Mouse (Mus musculus) CH12.LX (cell line): ENCODE measurements around the gene Slc9a8. TPM values are rescaled to one million over a fixed set of nuclear protein-coding genes. Genes with fewer than 3 reads are reported as not detected.

Experiments used
- DNase-seq: peaks from one replicate; pipeline ENCODE4 v3.0.0-alpha.2; 2013; ENCODE audit errors: extremely low read depth
- H3K27ac ChIP-seq: 2 replicates; pipeline ENCODE4 v1.5.1; 2012; ENCODE audit warnings: low read depth, mild to moderate bottlenecking, control low read depth, moderate library complexity; ENCODE audit not compliant: insufficient read depth
- H3K27me3 ChIP-seq: replicated peaks from 2 replicates; pipeline ENCODE3; 2012; ENCODE audit warnings: inconsistent platforms
- H3K36me3 ChIP-seq, 2 experiments: replicated peaks in 1 of 2; 2 replicates each; pipeline versions ENCODE3 to v1.6.1; 2012; ENCODE audit warnings: inconsistent platforms in 1 of 2, low read length in 1 of 2, mild to moderate bottlenecking in 1 of 2, mixed read lengths in 1 of 2, moderate library complexity in 1 of 2; ENCODE audit not compliant: control insufficient read depth in 1 of 2, insufficient read depth in 1 of 2
- H3K4me1 ChIP-seq, 2 experiments: 2 replicates each; pipeline ENCODE4 v1.6.1; 2012; ENCODE audit warnings: inconsistent platforms in 1 of 2, moderate library complexity in 1 of 2; ENCODE audit not compliant: insufficient read depth in 2 of 2, control insufficient read depth in 1 of 2
- H3K4me2 ChIP-seq: 2 replicates; pipeline ENCODE4 v1.6.1; 2012; ENCODE audit warnings: low read depth, mild to moderate bottlenecking, control low read depth; ENCODE audit not compliant: poor library complexity, insufficient read depth, severe bottlenecking
- H3K4me3 ChIP-seq, 3 experiments: fragments of 150-350 bp in 1 of 3; sonication (generic) in 1 of 3; replicated peaks in 1 of 3; 2 replicates each; pipeline versions ENCODE3 to v1.5.1; 2011 to 2012; ENCODE audit warnings: low read depth in 2 of 3, low read length in 2 of 3, mild to moderate bottlenecking in 2 of 3, moderate library complexity in 2 of 3, control low read depth in 1 of 3, improper control_type of control experiment in 1 of 3, inconsistent platforms in 1 of 3, mixed read lengths in 1 of 3; ENCODE audit not compliant: poor library complexity in 1 of 3
- H3K79me2 ChIP-seq: replicated peaks from 2 replicates; pipeline ENCODE4 v1.6.1; 2012; ENCODE audit warnings: mild to moderate bottlenecking, moderate library complexity; ENCODE audit not compliant: control insufficient read depth, poor library complexity, insufficient read depth, severe bottlenecking; ENCODE audit errors: extremely low read depth
- H3K9ac ChIP-seq: 2 replicates; pipeline ENCODE4 v1.6.1; 2012; ENCODE audit warnings: low read depth, mild to moderate bottlenecking, control low read depth, moderate library complexity; ENCODE audit not compliant: insufficient read depth
- H3K9me3 ChIP-seq: replicated peaks from 2 replicates; pipeline ENCODE3; 2012; ENCODE audit warnings: low read length, inconsistent platforms, mixed read lengths
- CHD1 ChIP-seq: IDR thresholded peaks from 2 replicates; pipeline ENCODE4 v1.6.1; 2012; ENCODE audit warnings: low read depth, low read length, improper control_type of control experiment, inconsistent platforms
- CHD2 ChIP-seq: IDR thresholded peaks from 2 replicates; pipeline ENCODE4 v1.6.1; 2011; ENCODE audit warnings: low read length, improper control_type of control experiment
- CTCF ChIP-seq, 2 experiments: IDR thresholded peaks in 1 of 2; conservative IDR thresholded peaks in 1 of 2; 2 replicates each; pipeline ENCODE4 v1.5.1; 2011 to 2012; ENCODE audit warnings: low read depth in 2 of 2, low read length in 2 of 2, improper control_type of control experiment in 1 of 2, inconsistent platforms in 1 of 2, mild to moderate bottlenecking in 1 of 2, moderate library complexity in 1 of 2
- E2F4 ChIP-seq: IDR thresholded peaks from 2 replicates; pipeline ENCODE4 v1.6.1; 2011; ENCODE audit warnings: low read depth, low read length, improper control_type of control experiment; ENCODE audit not compliant: insufficient replicate concordance
- GABPA ChIP-seq: IDR thresholded peaks from 2 replicates; pipeline ENCODE4 v1.6.1; 2012; ENCODE audit warnings: low read depth, low read length, improper control_type of control experiment, inconsistent platforms; ENCODE audit not compliant: insufficient replicate concordance
- KAT2A ChIP-seq: IDR thresholded peaks from 2 replicates; pipeline ENCODE4 v1.6.1; 2012; ENCODE audit warnings: low read length, improper control_type of control experiment, inconsistent platforms; ENCODE audit not compliant: insufficient replicate concordance
- MEF2A ChIP-seq: IDR thresholded peaks from 2 replicates; pipeline ENCODE4 v1.6.1; 2014; ENCODE audit warnings: low read depth, mild to moderate bottlenecking, inconsistent platforms, low read length, improper control_type of control experiment, borderline replicate concordance
- MXI1 ChIP-seq: IDR thresholded peaks from 2 replicates; pipeline ENCODE4 v1.6.1; 2011; ENCODE audit warnings: mild to moderate bottlenecking, low read depth, low read length, improper control_type of control experiment
- NRF1 ChIP-seq: IDR thresholded peaks from 2 replicates; pipeline ENCODE4 v1.6.1; 2014; ENCODE audit warnings: low read depth, mild to moderate bottlenecking, inconsistent platforms, low read length, improper control_type of control experiment, moderate library complexity
- RAD21 ChIP-seq: IDR thresholded peaks from 2 replicates; pipeline ENCODE4 v1.6.1; 2011; ENCODE audit warnings: low read depth, mild to moderate bottlenecking, low read length, improper control_type of control experiment, moderate library complexity
- SMC3 ChIP-seq: IDR thresholded peaks from 2 replicates; pipeline ENCODE4 v1.6.1; 2011; ENCODE audit warnings: low read depth, low read length, improper control_type of control experiment
- TBP ChIP-seq: conservative IDR thresholded peaks from 2 replicates; pipeline ENCODE4 v1.6.1; 2011; ENCODE audit warnings: low read depth, low read length, improper control_type of control experiment
- TCF12 ChIP-seq: IDR thresholded peaks from 2 replicates; pipeline ENCODE4 v1.6.1; 2014; ENCODE audit warnings: low read depth, mild to moderate bottlenecking, inconsistent platforms, low read length, improper control_type of control experiment
- ZC3H11A ChIP-seq: IDR thresholded peaks from 2 replicates; pipeline ENCODE4 v1.6.1; 2012; ENCODE audit warnings: low read depth, mild to moderate bottlenecking, inconsistent platforms, low read length, improper control_type of control experiment
- ZMIZ1 ChIP-seq: IDR thresholded peaks from 2 replicates; pipeline ENCODE4 v1.6.1; 2012; ENCODE audit warnings: low read depth, mild to moderate bottlenecking, inconsistent platforms, low read length, improper control_type of control experiment
- dilution Hi-C: fragments of 300-500 bp; cut with MboI; formaldehyde crosslinking; loops from 2 replicates; pipeline ENCODE4 v1.14.3; 2020; ENCODE audit warnings: low sequenced_read_pairs; ENCODE audit not compliant: extremely low pct_unique_long_range_greater_than_20kb, extremely low pct_ligation_motif_present
- in situ Hi-C: fragments of 300-500 bp; cut with MboI; formaldehyde crosslinking; loops from 3 replicates; pipeline ENCODE4 v1.14.3; 2019; ENCODE audit warnings: low sequenced_read_pairs, low pct_ligation_motif_present, low pct_unique_long_range_greater_than_20kb, mixed read lengths
- polyA plus RNA-seq: library from polyadenylated mRNA; unstranded; fragments of >175 nt; gene quantifications from 2 replicates; pipeline ENCODE4 v1.2.1, GENCODE M21; 2012; ENCODE audit warnings: low read depth; ENCODE audit not compliant: insufficient read length
- total RNA-seq, 2 experiments: library from RNA; depleted of rRNA; stranded (reverse); fragments of 300-350 nt in 1 of 2; fragments of >200 nt in 1 of 2; gene quantifications; 2 replicates each; pipeline ENCODE4 v1.2.3; 2012 to 2014

Slc9a8 gene
- total and polyA plus RNA-seq, 3 experiments = 14.5 to 26.0 (median 25.0) TPM

- DNase-seq = no peak
- in situ Hi-C loops = no loop called here
- no peak overlapping the region for H3K4me2 ChIP-seq
- no peak overlapping the region for H3K4me3 ChIP-seq
- no peak overlapping the region for H3K27ac ChIP-seq
- dilution Hi-C loops = no loop called here
- 0 out of 2 replicates have a peak, but pooled peaks cover 4% of the 10 kb centered on the region for H3K79me2 ChIP-seq
- no peaks in the 10 kb centered on the region for H3K9me3 ChIP-seq
- TF ChIP-seq TCF12 (no peak), GABPA (no peak), E2F4 (no peak), KAT2A (no peak), CHD1 (no peak), SMC3 (no peak), MXI1 (no peak)
- TF ChIP-seq, all 38 proteins: peak for 0
- H3K36me3 ChIP-seq = peaks cover 69 to 88% of the 10 kb centered on the region in 2 experiments
- peaks cover 0 to 30% of the 10 kb centered on the region in 2 experiments; a peak in 2 of 4 replicates for H3K4me1 ChIP-seq
- no peaks in the 10 kb centered on the region for H3K27me3 ChIP-seq
- no peak overlapping the region for H3K9ac ChIP-seq
These were observed 94.2 kb downstream of the Slc9a8 start for GRCm38 (mm10) chr2:167515688-167516087.

- H3K9ac ChIP-seq = no peak overlapping the region
- no peaks in the 10 kb centered on the region for H3K79me2 ChIP-seq
- dilution Hi-C loops = no loop called here
- H3K4me3 ChIP-seq = no peak overlapping the region
- no peaks in the 10 kb centered on the region for H3K9me3 ChIP-seq
- H3K27me3 ChIP-seq = no peaks in the 10 kb centered on the region
- H3K4me2 ChIP-seq = no peak overlapping the region
- in situ Hi-C loops = no loop called here
- no peak for DNase-seq
- peaks cover 35 to 49% of the 10 kb centered on the region in 2 experiments for H3K36me3 ChIP-seq
- no peak overlapping the region for H3K27ac ChIP-seq
- peaks cover 0 to 26% of the 10 kb centered on the region in 2 experiments; a peak in 2 of 4 replicates for H3K4me1 ChIP-seq
- TF ChIP-seq CHD2 (no peak), RAD21 (peak; percentile 20), NRF1 (no peak), MEF2A (no peak), TBP (no peak), CTCF (conservative IDR thresholded peaks at IDR 0.05 in 1 of 2, IDR thresholded peaks at IDR 0.05 in 1 of 2; ENCODE audit: low read depth in 2 of 2, low read length in 2 of 2) (peak; percentile 25 to 63; a peak in 2 of 4 replicates), SMC3 (peak; percentile 50), ZC3H11A (no peak), ZMIZ1 (no peak), E2F4 (no peak)
These were observed 98.2 kb downstream of the Slc9a8 start for GRCm38 (mm10) chr2:167519606-167520252.

Other genes starting within 250 kb of the Slc9a8 start
- gene Kcnb1, start 231.6 kb upstream of the Slc9a8 start, total RNA-seq (2012; rRNA removed) = 2.5 and 2.6 TPM in 2 replicates
- 5.0 and 5.1 TPM in 2 replicates for gene Kcnb1, start 231.6 kb upstream of the Slc9a8 start, total RNA-seq (2014; rRNA removed)
- 5.6 and 6.6 TPM in 2 replicates for gene Kcnb1, start 231.6 kb upstream of the Slc9a8 start, polyA plus RNA-seq
- 7.0 and 7.7 TPM in 2 replicates for gene Ptgis, start 181.1 kb upstream of the Slc9a8 start, total RNA-seq (2012; rRNA removed)
- 12.2 and 13.4 TPM in 2 replicates for gene Ptgis, start 181.1 kb upstream of the Slc9a8 start, total RNA-seq (2014; rRNA removed)
- 15.9 and 19.1 TPM in 2 replicates for gene Ptgis, start 181.1 kb upstream of the Slc9a8 start, polyA plus RNA-seq
- gene B4galt5, start 72.5 kb upstream of the Slc9a8 start, total RNA-seq (2012; rRNA removed) = 12.5 and 14.4 TPM in 2 replicates
- gene B4galt5, start 72.5 kb upstream of the Slc9a8 start, total RNA-seq (2014; rRNA removed) = 12.0 and 13.5 TPM in 2 replicates
- 17.6 and 22.4 TPM in 2 replicates for gene B4galt5, start 72.5 kb upstream of the Slc9a8 start, polyA plus RNA-seq
- gene Rnf114, start 70.9 kb downstream of the Slc9a8 start, total RNA-seq (2012; rRNA removed) = 39.2 and 50.4 TPM in 2 replicates
- gene Rnf114, start 70.9 kb downstream of the Slc9a8 start, total RNA-seq (2014; rRNA removed) = 45.3 and 45.6 TPM in 2 replicates
- 37.6 and 40.8 TPM in 2 replicates for gene Rnf114, start 70.9 kb downstream of the Slc9a8 start, polyA plus RNA-seq
- gene Spata2, start 71.2 kb downstream of the Slc9a8 start, total RNA-seq (2012; rRNA removed) = 8.6 and 10.5 TPM in 2 replicates
- gene Spata2, start 71.2 kb downstream of the Slc9a8 start, total RNA-seq (2014; rRNA removed) = 7.2 and 9.1 TPM in 2 replicates
- gene Spata2, start 71.2 kb downstream of the Slc9a8 start, polyA plus RNA-seq = 22.8 and 23.0 TPM in 2 replicates
- 2.9 and 3.1 TPM in 2 replicates for gene Snai1, start 116.5 kb downstream of the Slc9a8 start, total RNA-seq (2012; rRNA removed)
- 1.5 and 1.6 TPM in 2 replicates for gene Snai1, start 116.5 kb downstream of the Slc9a8 start, total RNA-seq (2014; rRNA removed)
- gene Snai1, start 116.5 kb downstream of the Slc9a8 start, polyA plus RNA-seq = 9.0 and 12.6 TPM in 2 replicates
- gene Ube2v1, start 210.4 kb downstream of the Slc9a8 start, total RNA-seq (2012; rRNA removed) = 126 TPM in 2 replicates
- gene Ube2v1, start 210.4 kb downstream of the Slc9a8 start, total RNA-seq (2014; rRNA removed) = 84.0 and 92.8 TPM in 2 replicates
- 157 and 184 TPM in 2 replicates for gene Ube2v1, start 210.4 kb downstream of the Slc9a8 start, polyA plus RNA-seq
- gene Gm20431, start 239.8 kb downstream of the Slc9a8 start, total RNA-seq (2012; rRNA removed) = 10.3 and 15.0 TPM in 2 replicates
- gene Gm20431, start 239.8 kb downstream of the Slc9a8 start, total RNA-seq (2014; rRNA removed) = not detected in 2 replicates
- gene Gm20431, start 239.8 kb downstream of the Slc9a8 start, polyA plus RNA-seq = 2.4 TPM in 1 of 2 replicates, not detected in the other